Mouse (Mus musculus): ENCODE results near the gene Gm5617. TPM values are rescaled to one million over a fixed set of nuclear protein-coding genes. Genes with fewer than 3 reads are reported as not detected.
"Not testable (repeated sequence)": the region's sequence is repeated elsewhere in the genome, so short reads cannot be mapped to it uniquely, and the experiment has no call there.

Gm5617 gene
- polyA plus RNA-seq, 1 experiment, result 7.8 TPM

DNA sequence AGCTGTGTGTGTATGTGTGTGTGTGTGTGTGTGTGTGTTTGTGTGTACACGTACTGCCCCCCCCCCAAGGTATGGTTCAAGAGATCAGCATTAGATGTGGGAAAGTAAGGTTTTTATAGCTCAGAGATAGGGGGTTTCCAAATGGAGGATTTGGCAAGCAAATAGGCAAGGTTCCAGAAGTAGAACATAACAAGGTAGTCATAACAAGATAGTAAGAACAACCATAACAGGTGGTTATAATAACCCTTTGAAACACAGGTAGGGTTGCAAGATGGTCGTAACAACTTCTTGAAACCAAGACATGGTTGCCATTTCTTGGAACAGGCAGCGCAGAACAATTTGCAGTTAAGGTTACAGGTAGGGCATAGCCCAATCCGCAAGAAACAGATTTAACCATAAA is 31.3 kb downstream of the Gm5617 start:
- no peak overlapping the region for H3K27ac ChIP-seq (ENCODE audit: insufficient read depth, low read length)
- TF ChIP-seq CTCF (IDR thresholded peaks at IDR 0.05; ENCODE audit: borderline replicate concordance, insufficient read depth, low read length), result no peak
- TF ChIP-seq POLR2A (IDR thresholded peaks at IDR 0.05; ENCODE audit: low read depth, low read length), result no peak
- H3K4me3 ChIP-seq (ENCODE audit: insufficient read depth, low read length), result no peak overlapping the region
- H3K4me1 ChIP-seq (ENCODE audit: control insufficient read depth, insufficient read depth, low read length), result no peaks in the 10 kb centered on the region

DNA sequence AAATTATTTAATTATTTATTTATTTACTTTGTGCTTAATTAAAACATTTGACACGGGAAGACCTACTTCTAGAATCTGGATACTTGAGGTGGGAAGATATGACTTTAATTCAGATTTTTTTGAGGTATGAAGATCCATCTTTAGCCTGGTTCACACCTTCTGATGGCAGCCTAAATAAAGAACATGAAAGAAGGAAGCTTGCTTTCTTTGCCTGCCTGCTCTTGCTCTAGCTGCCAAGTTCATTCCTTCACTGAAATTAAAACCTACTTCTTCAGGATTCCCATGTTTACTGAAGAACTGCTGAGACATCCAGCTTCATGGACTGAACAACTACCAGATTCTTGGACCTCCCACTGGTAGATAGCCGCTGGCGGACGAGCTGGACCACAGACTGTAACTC is 36.1 kb downstream of the Gm5617 start:
- TF ChIP-seq POLR2A (IDR thresholded peaks at IDR 0.05; ENCODE audit: low read depth, low read length), result no peak
- no peak for TF ChIP-seq CTCF (IDR thresholded peaks at IDR 0.05; ENCODE audit: borderline replicate concordance, insufficient read depth, low read length)
- Histone ChIP-seq H3K4me1 (ENCODE audit: control insufficient read depth, insufficient read depth, low read length) (no peaks in the 10 kb centered on the region), H3K27ac (ENCODE audit: insufficient read depth, low read length) (no peak overlapping the region), H3K4me3 (ENCODE audit: insufficient read depth, low read length) (no peak overlapping the region)

DNA sequence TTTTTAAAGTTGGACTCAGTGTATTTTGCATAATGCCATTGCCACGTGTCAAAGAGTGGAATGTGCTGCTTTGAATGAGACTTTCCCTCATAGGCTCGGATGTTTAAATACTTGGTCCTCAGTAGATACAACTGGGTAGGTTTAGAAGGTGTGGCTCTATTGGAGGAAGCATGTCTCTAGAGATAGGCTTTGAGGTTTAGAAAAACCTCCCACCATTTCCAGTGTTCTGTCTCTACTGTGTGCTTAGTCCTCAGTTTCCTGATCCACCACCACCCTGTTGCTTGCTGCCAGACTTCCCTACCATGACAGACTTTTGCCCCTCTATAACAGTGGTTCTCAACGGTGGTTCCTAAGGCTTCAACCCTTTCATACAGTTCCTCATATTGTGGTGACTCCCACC is 37.0 kb downstream of the Gm5617 start:
- TF ChIP-seq CTCF (IDR thresholded peaks at IDR 0.05; ENCODE audit: borderline replicate concordance, insufficient read depth, low read length) (no peak), POLR2A (IDR thresholded peaks at IDR 0.05; ENCODE audit: low read depth, low read length) (no peak)
- Histone ChIP-seq H3K27ac (ENCODE audit: insufficient read depth, low read length) (no peak overlapping the region), H3K4me3 (ENCODE audit: insufficient read depth, low read length) (no peak overlapping the region), H3K4me1 (ENCODE audit: control insufficient read depth, insufficient read depth, low read length) (no peaks in the 10 kb centered on the region)

DNA sequence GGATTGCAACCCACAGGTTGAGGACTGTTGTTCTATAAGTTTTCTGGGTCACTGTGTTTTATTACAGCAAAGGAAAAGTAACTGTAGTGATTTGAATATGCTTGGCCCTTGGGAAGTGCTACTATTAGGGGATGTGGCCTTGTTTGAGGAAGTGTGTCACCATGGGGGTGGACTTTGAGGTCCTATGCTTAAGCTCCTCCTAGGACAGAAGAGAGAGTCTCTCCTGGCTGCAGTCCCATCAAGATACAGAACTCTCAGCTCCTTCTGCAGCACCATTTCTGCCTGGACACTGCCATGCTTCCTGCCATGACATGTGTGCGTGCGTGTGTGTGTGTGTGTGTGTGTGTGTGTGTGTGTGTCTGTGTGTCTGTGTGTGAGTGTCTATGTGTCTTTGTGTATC is 37.5 kb downstream of the Gm5617 start:
- TF ChIP-seq POLR2A (IDR thresholded peaks at IDR 0.05; ENCODE audit: low read depth, low read length) (no peak), CTCF (IDR thresholded peaks at IDR 0.05; ENCODE audit: borderline replicate concordance, insufficient read depth, low read length) (no peak)
- no peak overlapping the region for H3K4me3 ChIP-seq (ENCODE audit: insufficient read depth, low read length)
- H3K27ac ChIP-seq (ENCODE audit: insufficient read depth, low read length), result no peak overlapping the region
- no peaks in the 10 kb centered on the region for H3K4me1 ChIP-seq (ENCODE audit: control insufficient read depth, insufficient read depth, low read length)

DNA sequence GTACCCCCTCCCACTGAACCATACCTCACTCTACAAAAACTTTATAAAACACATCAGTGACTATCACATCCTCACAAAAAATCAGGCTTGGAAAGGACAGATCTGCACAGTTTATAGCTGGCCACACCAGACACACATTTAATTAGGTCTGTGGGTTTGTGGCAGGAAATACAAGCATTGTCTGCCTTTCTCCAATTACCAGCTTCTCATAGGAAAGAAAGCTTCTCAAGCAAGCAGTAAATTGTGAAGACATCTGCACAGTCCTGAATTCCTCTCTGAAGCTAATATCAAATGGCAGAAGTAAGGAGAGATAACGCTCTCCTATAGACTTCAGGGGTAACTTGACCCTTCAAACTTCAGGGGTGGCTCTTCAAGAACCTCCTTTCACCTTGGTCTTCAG is 41.2 kb downstream of the Gm5617 start:
- TF ChIP-seq POLR2A (IDR thresholded peaks at IDR 0.05; ENCODE audit: low read depth, low read length) (no peak), CTCF (IDR thresholded peaks at IDR 0.05; ENCODE audit: borderline replicate concordance, insufficient read depth, low read length) (no peak)
- no peak overlapping the region for H3K4me3 ChIP-seq (ENCODE audit: insufficient read depth, low read length)
- no peak overlapping the region for H3K27ac ChIP-seq (ENCODE audit: insufficient read depth, low read length)
- H3K4me1 ChIP-seq (ENCODE audit: control insufficient read depth, insufficient read depth, low read length), result no peaks in the 10 kb centered on the region

DNA sequence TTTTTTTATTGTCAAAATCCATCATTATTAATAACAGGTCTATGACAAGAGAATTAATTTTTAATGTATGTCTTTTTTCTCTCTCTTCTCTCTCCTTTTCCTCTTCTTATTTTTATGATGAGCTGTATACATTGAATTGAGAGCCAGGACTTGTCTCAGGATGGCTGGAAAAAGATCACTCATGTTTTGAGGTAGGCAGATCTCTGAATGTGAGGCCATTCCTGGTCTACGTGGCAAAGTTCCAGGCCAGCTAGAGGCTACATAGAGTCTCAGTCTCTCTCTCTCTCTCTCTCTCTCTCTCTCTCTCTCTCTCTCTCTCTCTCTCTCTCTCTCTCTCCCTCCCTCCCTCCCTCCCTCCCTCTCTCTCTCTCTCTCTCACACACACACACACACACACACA is 42.4 kb downstream of the Gm5617 start:
- H3K4me3 ChIP-seq (ENCODE audit: insufficient read depth, low read length); H3K27ac ChIP-seq (ENCODE audit: insufficient read depth, low read length); H3K4me1 ChIP-seq (ENCODE audit: control insufficient read depth, insufficient read depth, low read length): not testable (repeated sequence)

DNA sequence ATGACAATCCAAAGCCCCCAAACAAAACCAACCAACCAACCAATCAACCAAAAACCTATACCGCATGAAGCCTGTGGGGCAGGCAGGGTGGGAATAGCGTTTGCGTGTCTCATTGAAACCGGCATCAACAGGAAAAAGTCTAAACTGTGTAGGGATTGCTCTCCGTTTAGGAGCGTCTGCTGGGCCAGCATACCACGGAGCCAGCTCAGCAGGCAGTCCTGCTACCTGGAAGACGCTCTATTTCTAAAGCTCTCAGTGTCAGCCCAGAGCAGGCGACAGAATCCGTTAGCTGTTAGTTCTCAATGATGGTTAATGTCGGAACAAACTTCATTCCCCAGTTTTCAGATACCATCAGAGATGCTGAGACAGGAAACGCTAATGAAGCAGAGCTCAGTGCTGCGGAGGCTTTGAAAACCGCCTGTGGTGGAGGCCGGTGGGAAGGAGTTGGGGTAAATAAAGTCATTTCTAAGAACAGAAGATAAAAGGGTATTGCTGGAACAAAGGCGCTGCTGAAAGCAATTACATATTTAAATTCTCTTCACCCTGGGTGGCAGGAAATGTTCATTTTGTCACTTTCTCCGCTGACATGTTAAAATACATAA is 42.9 kb downstream of the Gm5617 start:
- H3K4me1 ChIP-seq (ENCODE audit: control insufficient read depth, insufficient read depth, low read length), result no peaks in the 10 kb centered on the region
- no peak overlapping the region for H3K4me3 ChIP-seq (ENCODE audit: insufficient read depth, low read length)
- TF ChIP-seq POLR2A (IDR thresholded peaks at IDR 0.05; ENCODE audit: low read depth, low read length) (no peak), CTCF (IDR thresholded peaks at IDR 0.05; ENCODE audit: borderline replicate concordance, insufficient read depth, low read length) (no peak)
- no peak overlapping the region for H3K27ac ChIP-seq (ENCODE audit: insufficient read depth, low read length)

DNA sequence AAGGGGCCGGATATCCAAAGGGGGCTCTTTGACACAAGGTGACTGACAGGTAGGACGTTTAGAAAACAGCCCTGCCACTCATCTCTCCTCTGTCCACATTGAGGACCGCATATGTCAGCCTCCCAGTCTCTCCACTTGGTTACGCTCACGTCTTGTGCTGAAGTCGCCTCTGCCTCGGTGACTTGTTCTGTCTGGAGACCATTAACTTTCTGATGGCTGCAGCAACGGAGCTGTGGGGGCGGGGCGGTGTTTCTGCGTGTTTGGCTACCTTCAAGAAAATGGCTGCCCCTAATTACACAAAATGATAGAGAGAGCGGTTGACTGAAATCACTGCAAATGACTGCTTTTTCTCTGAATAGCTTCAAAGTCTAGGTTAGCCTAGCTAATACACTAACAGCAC is 43.4 kb downstream of the Gm5617 start:
- Histone ChIP-seq H3K4me1 (ENCODE audit: control insufficient read depth, insufficient read depth, low read length) (no peaks in the 10 kb centered on the region), H3K4me3 (ENCODE audit: insufficient read depth, low read length) (no peak overlapping the region), H3K27ac (ENCODE audit: insufficient read depth, low read length) (no peak overlapping the region)
- TF ChIP-seq POLR2A (IDR thresholded peaks at IDR 0.05; ENCODE audit: low read depth, low read length) (no peak), CTCF (IDR thresholded peaks at IDR 0.05; ENCODE audit: borderline replicate concordance, insufficient read depth, low read length) (no peak)

Other genes starting within 250 kb of the Gm5617 start
- gene Nxpe2, start 142.0 kb upstream of the Gm5617 start, polyA plus RNA-seq (2011; ENCODE audit: insufficient read length, low read depth, missing spikeins), result not detected in 2 replicates
- 239 and 250 TPM in 2 replicates for gene Rexo2, start 14.8 kb upstream of the Gm5617 start, polyA plus RNA-seq (2011; ENCODE audit: insufficient read length, low read depth, missing spikeins)
- gene Rbm7, start 143 bp upstream of the Gm5617 start, polyA plus RNA-seq (2011; ENCODE audit: insufficient read length, low read depth, missing spikeins), result 65.5 and 68.6 TPM in 2 replicates
- 37.8 and 48.9 TPM in 2 replicates for gene Nnmt, start 109.7 kb downstream of the Gm5617 start, polyA plus RNA-seq (2011; ENCODE audit: insufficient read length, low read depth, missing spikeins)

Data from embryonic fibroblast, embryonic 13.5 days (primary cell).